ENCODE assay signal across 8 mouse cellular contexts in genomic region chr7:19744590-19745385, GRCm38 (mm10). TPM values are rescaled to one million over a fixed set of nuclear protein-coding genes. Genes with fewer than 3 reads are reported as not detected.
DNase-seq lines count a peak whose midpoint lies in the region; ATAC-seq lines count a peak whose summit lies in the region.

No protein-coding gene starts in this region.

- ATAC-seq in hematopoietic stem cell, adult 5-6 weeks (replicated peaks in 1 of 2; ENCODE audit: insufficient read depth in 1 of 2, low FRiP score in 2 of 2, low TSS enrichment in 1 of 2, low read depth in 1 of 2, poor library complexity in 2 of 2, severe bottlenecking in 2 of 2) = peak; percentile 18; a peak in 3 of 4 replicates
- no peak for ATAC-seq in limb, embryonic 12.5 days (ENCODE audit: insufficient number of reproducible peaks, insufficient read depth, low FRiP score, low TSS enrichment, low read depth)
- no peak for ATAC-seq in cerebellum, adult (ENCODE audit: insufficient number of reproducible peaks, low FRiP score, low TSS enrichment)

- no peak overlapping the region for H3K4me2 ChIP-seq in limb, embryonic 12.5 days

- WGBS in limb, embryonic 12.5 days = 63% methylated on average over 14 of the region's 14 CpGs

- H3K27me3 ChIP-seq in limb, embryonic 12.5 days = no peaks in the 10 kb centered on the region

- no peak overlapping the region for H3K4me3 ChIP-seq in limb, embryonic 12.5 days (replicated peaks)

- no peak overlapping the region for H3K9ac ChIP-seq in limb, embryonic 12.5 days (replicated peaks)

- DNase-seq in 416B (ENCODE audit: low read depth) = peak; percentile 73
- peak; percentile 79 to 81 for DNase-seq in adrenal gland, postnatal 36 days
- DNase-seq in ovary, postnatal 14 days (ENCODE audit: low spot score) = no peak
- no peak for DNase-seq in urinary bladder, adult 2 months (ENCODE audit: low spot score)
- DNase-seq in spleen, postnatal 14 days (ENCODE audit: low spot score in 2 of 2) = no peak

- peaks cover 45% of the 10 kb centered on the region for H3K4me1 ChIP-seq in limb, embryonic 12.5 days (replicated peaks)

- peak overlapping the region; percentile 67 for H3K27ac ChIP-seq in limb, embryonic 12.5 days

- H3K36me3 ChIP-seq in limb, embryonic 12.5 days = peaks cover 44% of the 10 kb centered on the region

- no peaks in the 10 kb centered on the region for H3K9me3 ChIP-seq in limb, embryonic 12.5 days

RNA-seq across cellular contexts. Expression of gene Nectin2, which starts 5.5 kb away (rescaled TPM):
- 100 to 1,000 TPM in 1 of 2 experiments, 10 to 100 TPM in 1; 70.0 to 115 TPM for total RNA-seq in adrenal gland, postnatal 36 days (2021)
- total RNA-seq in hematopoietic stem cell, adult 5-6 weeks (2017) = 2.0 and 3.8 TPM in 2 replicates
- polyA plus RNA-seq in limb, embryonic 12.5 days (2016; fragmentation: Nextera tagmentation; extraction: Ambion mirVana) = 65.0 and 74.9 TPM in 2 replicates
- polyA plus RNA-seq in urinary bladder, adult 2 months (2012; rRNA removed) = 37.9 and 38.6 TPM in 2 replicates

RNA-seq across cellular contexts. Expression of gene Bcam, which starts 26.0 kb away (rescaled TPM):
- 10 to 100 TPM; 43.5 to 53.8 TPM for total RNA-seq in adrenal gland, postnatal 36 days (2021)
- 2.3 and 4.2 TPM in 2 replicates for total RNA-seq in hematopoietic stem cell, adult 5-6 weeks (2017)
- 59.7 and 63.3 TPM in 2 replicates for polyA plus RNA-seq in limb, embryonic 12.5 days (2016; fragmentation: Nextera tagmentation; extraction: Ambion mirVana)
- polyA plus RNA-seq in urinary bladder, adult 2 months (2012; rRNA removed) = 171 and 177 TPM in 2 replicates

RNA-seq across cellular contexts. Expression of gene Tomm40, which starts 29.6 kb away (rescaled TPM):
- 100 to 1,000 TPM; 124 to 135 TPM for total RNA-seq in adrenal gland, postnatal 36 days (2021)
- total RNA-seq in hematopoietic stem cell, adult 5-6 weeks (2017) = 24.6 and 29.0 TPM in 2 replicates
- 166 and 174 TPM in 2 replicates for polyA plus RNA-seq in limb, embryonic 12.5 days (2016; fragmentation: Nextera tagmentation; extraction: Ambion mirVana)
- polyA plus RNA-seq in urinary bladder, adult 2 months (2012; rRNA removed) = 50.6 and 62.6 TPM in 2 replicates

RNA-seq across cellular contexts. Expression of gene Apoe, which starts 45.8 kb away (rescaled TPM):
- total RNA-seq in adrenal gland, postnatal 36 days (2021) = 1,000 to 10,000 TPM in 1 of 2 experiments, 100 to 1,000 TPM in 1; 927 to 1,142 TPM
- 167 and 314 TPM in 2 replicates for total RNA-seq in hematopoietic stem cell, adult 5-6 weeks (2017)
- 114 and 131 TPM in 2 replicates for polyA plus RNA-seq in limb, embryonic 12.5 days (2016; fragmentation: Nextera tagmentation; extraction: Ambion mirVana)
- polyA plus RNA-seq in urinary bladder, adult 2 months (2012; rRNA removed) = 1,139 and 1,516 TPM in 2 replicates

RNA-seq across cellular contexts. Expression of gene Cblc, which starts 51.8 kb away (rescaled TPM):
- total RNA-seq in adrenal gland, postnatal 36 days (2021) = not detected
- total RNA-seq in hematopoietic stem cell, adult 5-6 weeks (2017) = not detected in 2 replicates
- 2.8 and 3.1 TPM in 2 replicates for polyA plus RNA-seq in limb, embryonic 12.5 days (2016; fragmentation: Nextera tagmentation; extraction: Ambion mirVana)
- 25.6 and 37.5 TPM in 2 replicates for polyA plus RNA-seq in urinary bladder, adult 2 months (2012; rRNA removed)

Comparison
In these comparisons a context has a peak if more than half of its experiments do, and no peak if none do; other contexts are left out.
1. DNase-seq: peak in 416B (single experiment) and adrenal gland, postnatal 36 days (2 of 2); none in ovary, postnatal 14 days (single experiment), urinary bladder, adult 2 months (single experiment) and spleen, postnatal 14 days (0 of 2).
2. ATAC-seq: peak in hematopoietic stem cell, adult 5-6 weeks (2 of 2); none in limb, embryonic 12.5 days (single experiment) and cerebellum, adult (single experiment).
3. RNA of gene Nectin2, which starts 5.5 kb away (total RNA-seq): 70.0 to 115 TPM in adrenal gland, postnatal 36 days; 2.0 to 3.8 TPM in hematopoietic stem cell, adult 5-6 weeks; every median in the first group is over 10 times any median in the second.